ENCODE assay signal across 8 mouse cellular contexts in the genomic region with DNA sequence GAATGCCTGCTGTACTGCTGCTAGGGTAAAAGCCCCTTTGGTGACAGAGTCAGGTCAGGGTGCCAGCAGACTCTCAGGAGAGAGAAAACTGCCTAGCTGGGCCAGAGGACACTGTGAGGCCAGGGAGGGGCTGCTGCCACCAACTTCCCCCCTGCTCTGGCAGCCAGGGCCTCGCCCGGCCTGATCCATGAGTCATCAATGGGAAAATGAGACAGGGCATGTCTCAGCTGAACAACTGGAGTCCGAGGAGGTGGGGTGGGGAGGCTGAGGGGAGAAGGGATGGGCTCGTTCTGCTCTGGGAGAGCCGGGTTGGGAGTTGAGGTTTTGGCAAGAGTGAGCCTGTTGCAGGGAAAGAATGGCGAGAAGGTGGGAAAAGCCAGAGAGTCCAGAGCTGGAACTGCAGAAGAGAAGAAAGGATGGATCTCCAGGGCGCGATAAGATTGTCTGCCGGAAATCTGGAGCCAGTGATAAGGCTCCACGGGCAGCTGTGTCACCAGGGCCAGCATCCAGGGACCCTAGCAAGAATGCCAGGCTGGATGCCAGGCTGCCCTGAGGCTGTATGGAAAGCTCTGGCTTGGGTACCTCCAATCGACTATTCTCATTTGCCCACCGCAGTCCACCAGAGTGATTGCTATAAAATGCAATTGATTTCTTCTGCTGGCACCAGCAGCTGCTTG. TPM values are rescaled to one million over a fixed set of nuclear protein-coding genes. Genes with fewer than 3 reads are reported as not detected.
DNase-seq lines count a peak whose midpoint lies in the region; ATAC-seq and TF ChIP-seq lines count a peak whose summit lies in the region.

No protein-coding gene starts in this region.

- no peaks in the 10 kb centered on the region for H3K9me3 ChIP-seq in MEL (replicated peaks; ENCODE audit: insufficient read depth, low read length)
- H3K9me3 ChIP-seq in lung, embryonic 14.5 days (ENCODE audit: low read depth, low read length) = no peaks in the 10 kb centered on the region
- H3K9me3 ChIP-seq in kidney, embryonic 14.5 days (ENCODE audit: control insufficient read depth, low read length) = no peaks in the 10 kb centered on the region

- peaks cover 0 to 15% of the 10 kb centered on the region in 2 experiments; a peak in 2 of 4 replicates for H3K36me3 ChIP-seq in MEL (ENCODE audit: control insufficient read depth in 1 of 2, insufficient read depth in 2 of 2, low read length in 2 of 2)
- peaks cover 22% of the 10 kb centered on the region for H3K36me3 ChIP-seq in lung, embryonic 14.5 days (ENCODE audit: insufficient read depth)
- peaks cover 22% of the 10 kb centered on the region; the same call in 1 of the 2 replicates for H3K36me3 ChIP-seq in kidney, embryonic 14.5 days (ENCODE audit: control insufficient read depth, insufficient read depth, low read length)

- no peak overlapping the region for H3K9ac ChIP-seq in MEL (ENCODE audit: control insufficient read depth, low read depth, low read length, poor library complexity, severe bottlenecking)
- no peak overlapping the region for H3K9ac ChIP-seq in lung, embryonic 14.5 days
- no peak overlapping the region; the same call in 1 of the 2 replicates for H3K9ac ChIP-seq in kidney, embryonic 14.5 days (ENCODE audit: low read depth, low read length)

- peaks cover 5 to 23% of the 10 kb centered on the region in 2 experiments for H3K4me1 ChIP-seq in MEL (ENCODE audit: control insufficient read depth in 1 of 2, insufficient read depth in 2 of 2, low read length in 2 of 2)
- H3K4me1 ChIP-seq in lung, embryonic 14.5 days (ENCODE audit: insufficient read depth) = peaks cover 13% of the 10 kb centered on the region
- peaks cover 44% of the 10 kb centered on the region for H3K4me1 ChIP-seq in kidney, embryonic 14.5 days (ENCODE audit: control insufficient read depth, insufficient read depth, low read length)

- no peak overlapping the region for H3K27ac ChIP-seq in MEL (ENCODE audit: control insufficient read depth, low read depth, low read length)
- peak overlapping the region; percentile 44; the same call in 1 of the 2 replicates for H3K27ac ChIP-seq in lung, embryonic 14.5 days (ENCODE audit: low read depth)
- H3K27ac ChIP-seq in kidney, embryonic 14.5 days (ENCODE audit: low read depth, low read length) = no peak overlapping the region; the same call in 1 of the 2 replicates

- TF ChIP-seq POLR2A in MEL (IDR thresholded peaks at IDR 0.05; ENCODE audit: control insufficient read depth in 1 of 2, insufficient read depth in 1 of 2, low read depth in 1 of 2, low read length in 2 of 2, poor library complexity in 1 of 2) = no peak

- TF ChIP-seq RAD21 in MEL (IDR thresholded peaks at IDR 0.05; ENCODE audit: low read depth, low read length) = no peak

- WGBS in lung, embryonic 14.5 days = 49% methylated on average over 12 of the region's 12 CpGs
- WGBS in kidney, embryonic 14.5 days = 52% methylated on average over 12 of the region's 12 CpGs

- H3K4me3 ChIP-seq in MEL (ENCODE audit: control insufficient read depth in 1 of 2, insufficient read depth in 1 of 2, low read depth in 2 of 2, low read length in 2 of 2) = no peak overlapping the region
- H3K4me3 ChIP-seq in lung, embryonic 14.5 days (ENCODE audit: low read depth, low read length) = no peak overlapping the region
- H3K4me3 ChIP-seq in kidney, embryonic 14.5 days (ENCODE audit: low read length) = no peak overlapping the region

- peak; percentile 65 to 69 for TF ChIP-seq EP300 in MEL (IDR thresholded peaks at IDR 0.05; ENCODE audit: low read depth in 1 of 2, low read length in 2 of 2)

- no peak; the same call in 1 of the 2 replicates for ATAC-seq in lung, embryonic 14.5 days (ENCODE audit: insufficient read depth)
- ATAC-seq in megakaryocyte progenitor cell, adult 5-6 weeks (replicated peaks; ENCODE audit: poor library complexity) = no peak
- no peak for ATAC-seq in kidney, embryonic 14.5 days (ENCODE audit: low FRiP score, low TSS enrichment)

- peaks cover 8% of the 10 kb centered on the region for H3K79me2 ChIP-seq in MEL (ENCODE audit: control insufficient read depth, insufficient read depth, low read length, poor library complexity)

- peak; percentile 49 for DNase-seq in MEL (ENCODE audit: low read depth, low spot score)
- peak; percentile 86 for DNase-seq in adipocyte (ENCODE audit: low spot score)
- DNase-seq in heart, adult 18-20 months = peak; percentile 58 to 83
- no peak for DNase-seq in lung, embryonic 14.5 days
- no peak for DNase-seq in thymus, postnatal 36 days
- DNase-seq in kidney, adult 18-20 months = no peak

- no peak for TF ChIP-seq CTCF in MEL (IDR thresholded peaks at IDR 0.05 in 2 of 3, conservative IDR thresholded peaks at IDR 0.05 in 1 of 3; ENCODE audit: control insufficient read depth in 1 of 3, insufficient read depth in 1 of 3, low read depth in 2 of 3, low read length in 3 of 3, poor library complexity in 1 of 3, severe bottlenecking in 1 of 3)
- TF ChIP-seq CTCF in lung, embryonic 14.5 days (IDR thresholded peaks at IDR 0.05; ENCODE audit: low read depth) = no peak

- no peaks in the 10 kb centered on the region; a peak in 1 of 4 replicates for H3K27me3 ChIP-seq in MEL (ENCODE audit: control insufficient read depth in 1 of 2, insufficient read depth in 2 of 2, low read length in 2 of 2)
- no peaks in the 10 kb centered on the region for H3K27me3 ChIP-seq in lung, embryonic 14.5 days (ENCODE audit: insufficient read depth, low read length)
- no peaks in the 10 kb centered on the region for H3K27me3 ChIP-seq in kidney, embryonic 14.5 days (ENCODE audit: control insufficient read depth, insufficient read depth, low read length)

- H3K4me2 ChIP-seq in lung, embryonic 14.5 days = no peak overlapping the region
- no peak overlapping the region for H3K4me2 ChIP-seq in kidney, embryonic 14.5 days (replicated peaks; ENCODE audit: low read depth, low read length)

TF ChIP-seq in MEL, 35 proteins besides CTCF, POLR2A, EP300 and RAD21:
- TF ChIP-seq UBTF (IDR thresholded peaks at IDR 0.05; ENCODE audit: borderline replicate concordance, insufficient read depth, low read depth, low read length) (no peak), GATA1 (IDR thresholded peaks at IDR 0.05; ENCODE audit: low read depth, low read length) (peak; percentile 86), JUND (IDR thresholded peaks at IDR 0.05; ENCODE audit: low read depth, low read length) (no peak), TCF12 (IDR thresholded peaks at IDR 0.05; ENCODE audit: low read depth, low read length) (peak; percentile 88), ETS1 (IDR thresholded peaks at IDR 0.05; ENCODE audit: low read depth, low read length) (peak; percentile 66), KAT2A (conservative IDR thresholded peaks at IDR 0.05; ENCODE audit: low read depth, low read length) (no peak), TBP (IDR thresholded peaks at IDR 0.05; ENCODE audit: low read depth, low read length) (0 out of 2 replicates have a peak, but pooled peaks have one; percentile 13), RCOR1 (IDR thresholded peaks at IDR 0.05; ENCODE audit: low read depth, low read length) (peak; percentile 62; the same call in 1 of the 2 replicates), TAL1 (IDR thresholded peaks at IDR 0.05; ENCODE audit: low read length) (peak; percentile 76), NELFE (IDR thresholded peaks at IDR 0.05; ENCODE audit: low read depth, low read length) (no peak)

RNA-seq across cellular contexts. Expression of gene Phlda3, which starts 5.1 kb away (rescaled TPM):
- total RNA-seq in MEL (2012; rRNA removed) = 5.5 and 7.7 TPM in 2 replicates
- 10 to 100 TPM in 1 of 2 experiments, not detected in 1; 20.0 TPM for polyA plus RNA-seq in MEL (2012; ENCODE audit: insufficient read depth in 1 of 2, insufficient read length in 2 of 2, low read depth in 1 of 2, low replicate concordance in 2 of 2, missing spikeins in 1 of 2)
- 10 to 100 TPM; 11.0 to 11.7 TPM for total RNA-seq in heart, adult 18-20 months (2021)
- polyA plus RNA-seq in lung, embryonic 14.5 days (2014; fragmentation: Nextera tagmentation; extraction: Ambion mirVana) = 75.4 and 79.5 TPM in 2 replicates
- total RNA-seq in megakaryocyte progenitor cell, adult 5-6 weeks (2015) = 0.61 and 1.1 TPM in 2 replicates
- total RNA-seq in megakaryocyte progenitor cell, adult 5-6 weeks (2017) = not detected in 2 replicates
- 85.6 and 102 TPM in 2 replicates for polyA plus RNA-seq in kidney, embryonic 14.5 days (2014; fragmentation: Nextera tagmentation; extraction: Ambion mirVana)

RNA-seq across cellular contexts. Expression of gene Tnni1, which starts 8.2 kb away (rescaled TPM):
- not detected in 2 replicates for total RNA-seq in MEL (2012; rRNA removed)
- under 1 TPM in 1 of 2 experiments, not detected in 1; 0.15 TPM for polyA plus RNA-seq in MEL (2012; ENCODE audit: insufficient read depth in 1 of 2, insufficient read length in 2 of 2, low read depth in 1 of 2, low replicate concordance in 2 of 2, missing spikeins in 1 of 2)
- total RNA-seq in heart, adult 18-20 months (2021) = 1 to 10 TPM; 1.5 to 1.7 TPM
- polyA plus RNA-seq in lung, embryonic 14.5 days (2014; fragmentation: Nextera tagmentation; extraction: Ambion mirVana) = 11.4 and 63.9 TPM in 2 replicates
- not detected in 2 replicates for total RNA-seq in megakaryocyte progenitor cell, adult 5-6 weeks (2015)
- total RNA-seq in megakaryocyte progenitor cell, adult 5-6 weeks (2017) = not detected in 2 replicates
- 18.3 and 20.3 TPM in 2 replicates for polyA plus RNA-seq in kidney, embryonic 14.5 days (2014; fragmentation: Nextera tagmentation; extraction: Ambion mirVana)

RNA-seq across cellular contexts. Expression of gene Lad1, which starts 47.4 kb away (rescaled TPM):
- total RNA-seq in MEL (2012; rRNA removed) = not detected in 2 replicates
- polyA plus RNA-seq in MEL (2012; ENCODE audit: insufficient read depth in 1 of 2, insufficient read length in 2 of 2, low read depth in 1 of 2, low replicate concordance in 2 of 2, missing spikeins in 1 of 2) = not detected
- 1 to 10 TPM; 5.9 to 8.3 TPM for total RNA-seq in heart, adult 18-20 months (2021)
- polyA plus RNA-seq in lung, embryonic 14.5 days (2014; fragmentation: Nextera tagmentation; extraction: Ambion mirVana) = 14.4 and 14.5 TPM in 2 replicates
- total RNA-seq in megakaryocyte progenitor cell, adult 5-6 weeks (2015) = not detected in 2 replicates
- total RNA-seq in megakaryocyte progenitor cell, adult 5-6 weeks (2017) = not detected in 2 replicates
- 12.1 and 19.5 TPM in 2 replicates for polyA plus RNA-seq in kidney, embryonic 14.5 days (2014; fragmentation: Nextera tagmentation; extraction: Ambion mirVana)

RNA-seq across cellular contexts. Expression of gene Csrp1, which starts 51.2 kb away (rescaled TPM):
- total RNA-seq in MEL (2012; rRNA removed) = 40.3 and 44.4 TPM in 2 replicates
- 10 to 100 TPM in 1 of 2 experiments, not detected in 1; 73.0 TPM for polyA plus RNA-seq in MEL (2012; ENCODE audit: insufficient read depth in 1 of 2, insufficient read length in 2 of 2, low read depth in 1 of 2, low replicate concordance in 2 of 2, missing spikeins in 1 of 2)
- total RNA-seq in heart, adult 18-20 months (2021) = 10 to 100 TPM; 47.0 to 51.1 TPM
- 271 and 297 TPM in 2 replicates for polyA plus RNA-seq in lung, embryonic 14.5 days (2014; fragmentation: Nextera tagmentation; extraction: Ambion mirVana)
- total RNA-seq in megakaryocyte progenitor cell, adult 5-6 weeks (2015) = 103 and 106 TPM in 2 replicates
- 104 and 113 TPM in 2 replicates for total RNA-seq in megakaryocyte progenitor cell, adult 5-6 weeks (2017)
- polyA plus RNA-seq in kidney, embryonic 14.5 days (2014; fragmentation: Nextera tagmentation; extraction: Ambion mirVana) = 109 and 114 TPM in 2 replicates

Comparison
In these comparisons a context has a peak if more than half of its experiments do, and no peak if none do; other contexts are left out.
1. DNase-seq: peak in MEL (single experiment), adipocyte (single experiment) and heart, adult 18-20 months (2 of 2); none in lung, embryonic 14.5 days (single experiment), thymus, postnatal 36 days (0 of 2) and kidney, adult 18-20 months (single experiment).